Mouse (Mus musculus) MEL-GATA-1-ER (cell line): ENCODE data around the gene Lta.

ENCODE experiments used
- DNase-seq: peaks from one replicate; pipeline ENCODE4 v3.0.0-alpha.2; 2012; ENCODE audit warnings: low read depth; ENCODE audit errors: extremely low read depth

Gene Lta

DNA sequence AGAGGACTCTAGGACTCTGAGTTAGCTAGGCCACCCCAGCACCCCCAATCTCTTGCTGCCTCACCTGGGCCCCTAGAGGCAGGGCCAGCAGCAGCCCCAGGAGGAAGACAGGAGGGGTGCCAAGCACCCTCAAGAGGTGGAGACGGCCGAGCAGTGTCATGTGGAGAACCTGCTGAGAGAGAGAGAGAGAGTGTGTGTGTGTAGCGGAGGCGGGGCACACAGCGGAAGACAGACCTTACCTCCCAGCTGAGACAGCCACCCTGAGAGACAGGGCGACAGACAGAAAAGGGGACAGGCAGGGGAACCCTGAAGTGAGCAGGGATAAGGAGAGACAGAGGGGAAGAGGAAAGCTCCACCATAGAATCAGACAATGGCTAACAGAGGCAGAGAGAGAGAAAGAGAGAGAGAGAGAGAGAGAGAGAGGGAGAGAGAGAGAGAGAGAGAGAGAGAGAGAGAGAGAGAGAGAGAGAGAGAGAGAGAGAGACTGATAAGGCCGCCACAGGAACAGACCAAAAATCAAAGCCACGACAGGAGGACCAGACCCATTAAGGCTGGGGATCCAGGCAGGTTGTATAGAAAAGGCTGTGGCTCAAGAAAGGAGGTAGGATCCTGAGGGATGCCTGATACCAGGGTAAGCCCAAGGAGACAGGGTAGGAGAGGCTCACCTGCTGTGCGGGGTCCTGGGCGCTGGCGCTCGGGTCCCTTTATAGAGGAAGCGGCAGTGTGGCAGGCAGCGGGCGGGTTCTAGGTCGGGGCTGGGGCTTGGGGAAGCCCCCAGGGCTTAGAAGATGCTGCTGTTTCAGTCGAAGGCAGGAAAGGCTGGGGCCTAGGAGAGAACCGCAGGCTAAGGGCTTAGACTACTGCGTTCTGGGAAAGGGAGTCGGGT is at the start of gene Lta:
Gene Lta (minus strand): TSS at position 858 of the 886 bp plus-strand sequence.
- DNase-seq: no peak

DNA sequence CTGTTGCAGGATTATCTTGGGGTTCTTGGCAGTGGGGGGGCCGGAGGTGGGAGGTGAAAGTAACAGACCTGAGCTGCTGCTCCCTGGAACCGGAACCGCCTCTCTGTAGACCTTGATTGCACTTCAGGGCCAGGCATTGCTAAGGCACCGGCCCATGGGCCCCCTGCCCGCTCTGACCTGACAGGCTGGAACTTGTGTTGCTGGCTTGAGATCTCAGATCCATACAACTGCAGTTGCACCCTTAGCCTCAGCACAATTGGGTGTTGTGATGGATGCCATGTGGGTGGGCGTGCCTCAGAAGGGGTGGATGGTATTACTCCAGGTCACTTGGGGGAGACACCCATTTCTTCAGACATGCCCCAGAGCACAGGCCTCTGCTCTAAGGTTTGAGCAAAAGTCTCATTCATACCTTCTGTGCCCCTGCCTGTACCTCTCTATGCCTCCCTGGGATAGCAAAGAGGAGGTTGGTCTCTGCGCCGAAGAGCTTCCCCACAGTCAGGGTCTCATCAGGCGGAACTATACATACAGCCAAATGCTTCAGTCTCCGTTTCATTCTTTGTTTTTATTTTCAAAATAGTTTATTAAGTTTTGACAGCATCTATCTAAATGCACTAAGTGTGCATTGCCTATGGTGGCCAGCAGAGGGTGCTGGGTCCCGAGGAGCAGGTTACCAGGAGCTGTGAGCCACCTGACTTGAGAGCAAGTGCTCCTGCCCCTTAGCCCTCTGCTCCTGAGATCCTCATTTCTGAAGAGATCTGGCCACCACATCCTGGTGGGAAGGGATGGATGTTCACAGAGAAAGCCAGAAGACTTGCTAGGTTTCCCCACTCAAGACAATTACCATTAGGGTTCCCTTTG is 49.3 kb upstream of the Lta start:
- DNase-seq: no peak

DNA sequence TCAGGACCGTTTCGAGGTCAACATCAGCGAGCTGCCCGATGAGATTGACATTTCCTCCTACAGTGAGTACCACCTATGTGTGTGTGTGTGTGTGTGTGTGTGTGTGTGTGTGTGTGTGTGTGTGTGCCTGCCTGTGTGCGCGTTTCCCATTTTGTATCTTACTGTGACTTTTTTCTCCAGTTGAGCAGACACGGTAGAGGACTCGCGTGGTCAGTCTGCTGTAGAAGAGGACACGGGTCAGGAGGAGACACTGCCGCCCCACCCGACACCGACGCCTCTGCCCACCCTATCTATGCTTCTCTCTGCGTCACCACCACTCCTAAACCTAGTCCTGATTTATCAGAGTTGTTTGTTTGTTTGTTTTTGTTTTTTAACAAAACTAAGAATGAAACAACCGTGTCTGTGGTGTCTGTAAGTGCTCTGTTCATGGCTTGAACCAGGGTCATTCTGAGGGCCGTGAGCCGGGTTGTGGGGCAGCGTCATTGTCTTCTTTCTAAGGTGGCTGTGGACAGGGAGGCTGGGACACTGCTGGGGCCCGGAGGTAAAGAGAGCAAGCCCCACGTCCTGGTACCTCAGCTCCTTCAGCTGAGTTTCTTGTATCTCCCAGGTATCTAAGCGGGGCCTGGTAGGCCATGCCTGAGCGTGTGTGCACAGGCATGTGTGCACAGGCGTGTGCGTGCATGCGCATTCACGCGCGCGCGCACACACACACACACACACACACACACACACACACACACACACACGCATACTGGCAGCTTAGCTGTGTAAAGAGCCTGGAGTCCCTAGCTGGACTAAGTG is 48.3 kb upstream of the Lta start:
- DNase-seq: no peak

DNA sequence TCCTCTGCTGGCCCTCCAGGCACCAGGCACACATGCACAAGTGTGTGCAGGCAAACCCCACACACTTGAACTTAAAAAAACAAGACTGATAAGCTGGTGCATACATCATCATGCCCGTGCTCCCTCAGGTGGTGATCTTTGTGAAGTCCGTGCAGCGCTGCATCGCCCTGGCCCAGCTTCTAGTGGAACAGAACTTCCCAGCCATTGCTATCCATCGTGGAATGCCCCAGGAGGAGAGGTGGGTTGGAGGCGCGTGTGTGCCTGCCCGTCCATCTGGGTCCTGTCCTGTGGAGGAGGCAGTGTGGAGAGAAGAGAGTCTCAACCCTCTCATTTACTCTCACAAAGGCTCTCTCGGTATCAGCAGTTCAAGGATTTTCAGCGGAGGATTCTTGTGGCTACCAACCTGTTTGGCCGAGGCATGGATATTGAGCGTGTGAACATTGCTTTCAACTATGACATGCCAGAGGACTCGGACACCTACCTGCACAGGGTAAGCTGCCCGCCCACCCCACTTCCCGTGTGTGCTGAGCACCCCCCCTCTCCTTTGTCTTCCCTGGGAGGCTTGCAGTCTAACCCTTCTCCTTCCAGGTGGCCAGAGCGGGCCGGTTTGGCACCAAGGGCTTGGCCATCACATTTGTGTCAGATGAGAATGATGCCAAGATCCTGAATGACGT is 47.6 kb upstream of the Lta start:
- DNase-seq: no peak

DNA sequence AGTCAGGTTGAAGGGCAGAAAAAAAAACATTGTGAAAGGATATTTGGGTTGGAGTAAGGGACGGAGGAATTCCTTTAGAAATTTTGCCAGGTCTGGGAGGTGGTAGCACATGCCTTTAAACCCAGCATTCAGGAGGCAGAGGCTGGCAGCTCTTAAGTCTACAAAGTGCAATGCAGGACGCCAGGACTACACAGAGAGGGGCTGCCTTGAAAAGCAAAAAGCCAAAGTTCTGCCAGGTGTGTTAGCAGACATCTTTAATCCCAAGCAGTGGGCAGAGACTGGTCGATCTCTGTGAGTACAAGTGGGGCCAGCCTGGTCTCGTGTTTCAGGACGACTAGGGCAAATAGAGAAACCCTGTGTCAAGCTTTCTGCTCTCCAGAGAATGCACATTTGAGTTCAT is 46.8 kb upstream of the Lta start:
- no peak for DNase-seq

DNA sequence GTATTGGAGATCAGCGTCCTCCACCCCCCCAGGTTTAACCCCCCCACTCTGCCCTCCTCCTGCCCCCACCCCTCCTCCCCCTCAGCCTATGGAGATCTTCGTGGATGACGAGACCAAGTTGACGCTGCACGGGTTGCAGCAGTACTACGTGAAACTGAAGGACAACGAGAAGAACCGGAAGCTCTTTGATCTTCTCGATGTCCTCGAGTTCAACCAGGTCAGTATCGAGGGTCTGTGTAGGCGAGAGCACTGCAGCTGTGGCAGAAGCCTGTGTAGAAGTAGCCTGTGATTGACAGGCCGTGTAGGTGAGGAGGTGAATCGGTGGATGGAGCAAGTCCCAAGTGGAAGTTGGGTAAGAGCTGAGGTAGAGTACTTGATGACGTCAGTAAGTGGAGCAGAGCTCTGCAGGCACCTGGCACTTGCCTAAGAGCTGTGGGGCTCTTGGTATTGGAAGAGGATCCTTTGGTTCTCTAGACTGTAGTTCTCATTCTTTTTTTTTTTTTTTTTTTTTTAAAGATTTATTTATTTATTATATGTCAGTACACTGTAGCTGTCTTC is 46.1 kb upstream of the Lta start:
- no peak for DNase-seq

DNA sequence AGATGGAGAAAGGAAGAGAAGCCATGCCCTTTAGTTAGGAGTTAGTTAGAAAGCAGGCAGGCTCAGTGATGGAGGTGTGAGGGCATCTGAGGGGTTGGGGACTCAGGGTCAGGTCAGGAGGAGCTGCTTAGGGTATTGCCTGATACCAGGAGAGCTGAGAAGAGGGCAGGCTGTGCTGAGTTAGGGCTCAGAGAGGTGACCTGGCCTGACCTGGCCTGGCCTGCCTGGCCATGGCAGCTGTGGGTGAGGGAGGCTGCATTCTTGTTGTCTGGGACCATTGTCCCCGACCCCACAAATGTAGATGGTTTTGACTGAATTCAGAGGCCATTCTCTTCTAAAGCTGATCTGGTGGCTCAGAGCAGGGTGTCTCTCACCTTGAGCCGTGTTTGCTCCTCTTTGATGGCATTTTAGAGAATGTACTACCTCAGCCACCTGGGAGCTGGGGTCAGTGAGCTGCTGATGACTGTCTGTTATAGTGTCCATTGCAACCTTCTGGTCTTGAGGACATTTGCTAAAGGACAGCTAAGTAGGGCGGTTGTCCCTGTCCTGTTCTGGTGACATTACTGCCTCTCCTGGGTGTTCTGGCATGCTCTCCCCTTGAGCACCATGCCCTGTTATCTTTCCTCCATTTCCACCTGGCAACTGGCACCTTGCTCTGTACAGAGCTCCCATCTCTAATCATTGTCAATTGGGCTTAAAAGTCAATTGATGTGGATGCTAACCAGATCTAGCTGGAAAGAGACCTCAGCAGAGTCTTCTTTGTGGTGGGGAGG is 45.4 kb upstream of the Lta start:
- DNase-seq: no peak

DNA sequence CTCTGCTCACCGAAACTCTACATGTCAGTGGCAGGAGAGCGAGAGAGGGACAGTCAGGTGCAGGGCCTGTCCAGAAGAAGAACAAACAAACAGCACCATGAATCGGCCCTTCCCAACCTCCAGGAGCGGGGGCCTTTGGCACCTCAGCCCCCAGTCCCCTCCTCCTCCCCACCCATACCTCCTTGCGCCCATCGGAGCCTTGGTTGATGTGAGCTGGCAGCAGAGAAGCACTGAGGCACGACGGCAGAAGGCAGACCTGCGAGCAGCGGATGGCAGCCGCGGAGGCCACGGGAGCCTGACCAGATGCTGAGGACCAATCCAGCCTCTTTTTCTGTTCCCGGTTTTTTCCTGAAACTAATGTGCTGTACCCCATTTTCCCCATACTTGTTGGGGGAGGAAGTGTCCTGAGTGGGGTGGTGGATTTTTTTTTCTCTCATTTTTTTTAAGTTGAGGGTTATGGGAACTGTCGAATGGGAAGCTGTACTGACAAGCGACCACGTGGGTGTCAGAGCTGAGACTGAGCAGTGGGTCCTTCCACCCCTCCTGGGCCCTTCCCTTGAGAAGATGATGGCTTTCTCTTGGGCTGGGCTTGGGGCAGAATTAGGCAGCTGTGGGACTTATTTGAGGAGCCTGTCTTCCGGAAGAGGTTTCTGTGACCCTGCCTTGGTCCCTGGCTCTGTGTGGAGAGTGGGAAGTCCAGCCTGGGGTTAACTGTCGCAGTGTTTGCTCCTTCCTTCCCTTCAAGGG is 44.5 kb upstream of the Lta start:
- DNase-seq: no peak

DNA sequence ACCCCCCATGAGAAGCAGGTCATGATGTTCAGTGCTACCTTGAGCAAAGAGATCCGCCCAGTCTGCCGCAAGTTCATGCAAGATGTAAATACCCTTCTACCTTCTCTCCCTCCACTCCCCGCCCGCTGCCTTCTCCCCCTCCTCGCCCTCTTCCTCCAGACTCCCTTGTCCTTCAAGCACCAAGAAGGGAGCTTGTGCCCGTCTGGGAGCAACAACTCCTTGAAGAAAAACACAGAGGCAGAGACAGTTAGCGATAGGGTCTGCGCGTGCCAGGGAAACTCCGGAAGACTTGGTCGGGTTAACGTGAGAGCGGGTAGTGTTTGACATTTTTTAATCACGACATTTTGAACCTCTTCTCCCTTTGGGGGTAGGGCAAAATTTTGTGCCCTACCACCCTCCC is 43.8 kb upstream of the Lta start:
- no peak for DNase-seq

DNA sequence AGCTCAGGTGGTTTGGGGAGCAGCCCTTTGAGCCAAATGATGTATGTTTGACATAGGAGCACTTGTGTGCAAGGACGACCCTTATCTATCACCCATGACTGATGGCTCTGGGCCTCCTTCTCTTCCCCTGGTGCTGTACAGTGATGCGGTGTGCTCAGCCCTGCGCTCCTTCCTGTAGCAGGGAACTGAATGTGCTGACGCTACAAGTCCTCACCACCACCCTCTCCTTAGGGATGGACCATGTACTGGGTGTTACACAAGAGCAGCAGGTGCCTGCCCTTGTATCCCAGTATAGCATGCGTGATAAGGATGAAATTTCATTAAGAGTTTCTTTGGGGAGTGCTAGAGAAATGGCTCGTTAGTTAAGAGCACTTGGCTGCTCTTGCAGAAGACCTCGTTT is 42.0 kb upstream of the Lta start:
- no peak for DNase-seq

DNA sequence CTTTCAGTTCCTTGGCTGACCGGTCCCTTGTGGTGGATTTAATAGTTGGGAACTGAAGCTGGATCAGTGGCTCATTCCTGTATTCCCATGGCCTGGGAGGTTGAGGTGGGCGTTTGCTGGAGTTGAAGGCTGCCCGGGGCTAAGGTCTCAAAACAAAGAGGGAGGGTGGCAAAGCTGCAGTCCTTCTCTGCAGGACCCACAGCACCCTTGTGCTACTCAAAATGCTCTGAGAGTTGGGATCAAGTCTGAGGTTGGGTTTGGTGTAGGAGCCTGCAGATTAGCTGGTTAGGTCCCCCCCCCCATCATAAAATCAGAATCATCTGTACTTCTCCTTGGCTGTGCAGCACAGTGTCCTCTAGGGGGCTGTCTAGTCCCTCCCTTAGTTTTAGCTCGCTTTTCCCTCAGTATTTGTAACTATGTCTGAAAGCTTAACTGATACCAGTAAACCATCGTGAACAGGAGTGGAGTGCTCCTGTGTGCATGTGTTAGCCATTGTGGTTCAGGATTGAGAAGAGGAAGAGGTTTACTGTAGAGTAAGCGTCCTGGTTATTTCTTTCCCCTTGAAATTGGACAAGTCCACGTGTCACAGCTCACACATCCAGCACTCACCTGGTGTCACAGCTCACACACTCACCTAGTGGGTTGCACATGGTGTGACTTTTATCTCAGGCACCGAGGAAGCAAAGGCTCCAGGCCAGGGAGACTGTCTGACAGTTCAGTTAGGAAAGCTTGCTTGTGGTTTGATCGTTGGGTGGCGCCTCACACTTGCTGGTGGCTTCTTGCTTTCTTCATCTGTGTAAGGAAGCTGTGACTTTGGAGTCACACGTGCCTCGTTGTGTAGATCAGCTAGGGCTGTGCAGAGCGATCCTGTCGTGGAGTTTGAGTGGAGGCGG is 40.8 kb upstream of the Lta start:
- DNase-seq: no peak

DNA sequence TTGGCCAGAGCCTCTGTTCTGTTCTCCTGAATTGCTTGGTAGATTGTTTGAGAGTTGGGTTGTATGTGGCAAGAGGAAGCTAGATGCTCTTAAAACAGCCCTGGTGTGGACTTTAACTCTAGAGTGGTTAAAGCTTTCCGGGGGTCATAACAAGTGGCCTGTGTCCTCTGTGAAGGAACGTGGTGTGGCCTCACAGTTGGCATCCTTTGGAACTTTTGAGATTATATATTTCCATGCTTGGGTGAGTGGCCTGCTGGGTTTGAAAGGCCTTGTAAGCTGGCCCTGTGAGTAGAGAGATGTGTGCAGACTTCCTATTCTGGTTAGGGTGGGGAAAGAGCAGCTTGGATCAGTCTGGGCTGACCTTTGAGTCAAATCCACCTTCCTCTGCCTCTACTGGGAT is 39.8 kb upstream of the Lta start:
- DNase-seq: no peak

DNA sequence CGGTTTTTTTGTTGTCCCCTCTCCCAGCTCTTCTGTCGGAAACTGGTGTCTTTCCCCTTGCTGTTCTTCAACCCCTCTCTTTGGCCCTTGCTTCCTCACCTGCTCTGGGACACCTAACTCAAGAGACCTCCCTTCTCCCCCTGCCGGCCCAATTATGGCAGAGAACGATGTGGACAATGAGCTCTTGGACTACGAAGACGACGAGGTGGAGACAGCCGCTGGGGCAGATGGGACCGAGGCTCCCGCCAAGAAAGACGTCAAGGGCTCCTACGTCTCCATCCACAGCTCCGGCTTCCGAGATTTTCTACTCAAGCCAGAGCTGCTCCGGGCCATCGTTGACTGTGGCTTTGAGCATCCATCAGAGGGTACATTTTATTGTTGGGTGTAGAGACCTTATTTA is 37.9 kb upstream of the Lta start:
- no peak for DNase-seq

DNA sequence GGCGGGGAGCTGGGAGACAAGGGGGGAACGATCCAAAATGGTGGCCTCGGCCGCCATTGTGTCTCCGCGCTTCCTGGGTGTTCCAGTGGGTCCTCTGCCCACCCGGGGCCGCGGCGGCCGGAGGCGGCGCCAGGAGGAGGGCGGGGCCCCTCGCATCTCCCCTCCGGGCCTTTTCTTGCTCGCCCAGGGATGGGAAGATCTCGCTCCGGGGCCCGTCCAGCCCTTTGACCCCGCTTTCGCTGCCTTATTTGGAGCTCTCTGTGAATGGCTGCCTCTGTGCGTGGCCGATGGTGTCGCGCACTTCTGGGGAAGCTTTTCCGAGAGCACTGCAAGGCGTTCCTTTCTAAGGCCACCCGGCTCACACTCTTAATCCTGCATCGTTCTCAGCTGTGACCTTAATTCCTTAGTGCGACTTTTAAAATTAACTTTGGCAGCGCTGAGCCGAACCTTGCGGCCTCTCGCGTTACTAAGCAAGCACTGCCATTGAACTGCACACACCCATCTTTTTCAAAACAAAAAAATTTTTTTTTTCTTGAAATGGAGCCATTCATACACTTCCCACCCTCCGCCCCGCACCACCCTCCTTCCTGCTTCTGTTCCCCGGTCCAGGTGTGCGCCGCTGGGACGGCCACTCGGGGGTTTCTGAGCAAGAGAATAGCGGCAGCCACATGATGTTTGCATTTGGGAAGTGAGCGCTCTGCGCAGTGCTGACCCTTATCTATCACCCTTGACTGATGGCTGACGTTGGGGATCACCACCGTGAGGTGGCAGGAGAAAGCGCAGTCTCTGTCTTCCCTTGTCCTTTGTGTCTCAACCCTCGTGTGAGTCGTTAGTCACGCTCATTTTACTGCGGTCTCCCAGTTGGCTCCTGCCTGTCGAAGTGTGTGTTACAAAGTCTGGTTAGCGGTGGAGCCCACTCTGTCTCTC is 37.1 kb upstream of the Lta start:
- peak; percentile 71 for DNase-seq

DNA sequence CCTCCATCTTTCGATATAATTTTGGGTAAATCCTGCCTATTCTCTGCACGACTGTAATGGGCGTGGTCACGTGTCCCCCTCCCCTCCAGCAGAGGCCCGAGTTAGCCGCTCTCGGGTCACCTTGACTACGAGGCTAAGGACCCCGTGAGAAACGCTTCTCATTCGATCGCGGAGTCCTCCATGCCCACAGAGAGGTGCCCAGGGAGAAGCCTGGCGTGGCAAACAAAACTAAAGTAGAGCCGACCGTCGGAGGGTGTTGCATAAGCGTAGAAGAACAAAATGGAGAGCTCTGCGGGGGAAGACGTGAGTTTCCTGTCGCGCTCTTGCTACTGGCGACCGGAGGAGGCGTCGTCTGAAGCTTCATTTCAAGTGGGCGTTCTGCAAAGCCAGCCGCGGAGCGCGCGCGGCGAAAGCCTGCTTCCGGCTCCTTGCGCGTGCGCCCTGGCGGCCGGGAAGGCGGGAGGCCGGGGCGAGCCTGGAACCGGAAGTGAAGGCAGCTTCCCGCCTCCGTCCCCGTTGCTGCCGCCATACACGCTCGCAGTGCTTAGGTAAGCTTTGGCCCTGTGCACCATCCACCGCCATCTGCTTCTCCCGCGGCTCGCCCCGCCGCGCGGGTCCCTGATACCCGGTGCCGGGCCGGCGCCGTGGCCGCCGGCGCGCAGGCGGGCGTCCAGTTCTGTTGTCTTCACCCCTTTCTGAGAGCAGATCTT is 36.3 kb upstream of the Lta start, which contains the start of gene Ddx39b:
Gene Ddx39b (plus strand): TSS at position 442 of the 710 bp plus-strand sequence.
- peak; percentile 90 for DNase-seq
